Mouse (Mus musculus): ENCODE measurements at regions not wholly inside any gene's neighbourhood (a gene's known extent, or its start where the extent isn't known, plus 50 kb on each side); places are given as distances from the start of the nearest gene placed in this dataset.

DNA sequence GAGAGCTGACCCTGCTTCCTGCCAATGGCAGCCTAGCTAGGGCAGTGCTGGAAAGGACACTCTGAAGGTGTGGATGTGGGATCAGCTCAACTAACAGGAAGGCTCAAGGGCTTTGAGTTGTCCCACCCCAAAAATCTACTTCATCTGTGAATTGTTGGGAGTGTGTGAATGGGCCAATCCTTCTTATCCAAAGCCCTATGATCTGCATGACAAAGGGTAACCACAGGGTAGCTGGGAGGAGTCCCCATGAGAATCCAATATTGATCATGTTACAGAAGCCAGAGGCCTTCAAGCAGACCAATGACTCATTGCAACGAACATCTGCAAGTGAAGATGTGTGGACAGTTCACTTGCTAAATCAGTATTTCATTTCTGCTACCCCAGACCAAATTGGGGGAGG lies 51.1 kb upstream of the Adra1b start:
- Histone ChIP-seq H3K9ac (no peak overlapping the region), H3K4me3 (replicated peaks; ENCODE audit: low read length) (no peak overlapping the region), H3K9me3 (ENCODE audit: control insufficient read depth, low read length) (no peaks in the 10 kb centered on the region), H3K4me2 (replicated peaks) (no peak overlapping the region), H3K27me3 (ENCODE audit: control insufficient read depth, insufficient read depth, low read length) (no peaks in the 10 kb centered on the region), H3K27ac (no peak overlapping the region), H3K36me3 (replicated peaks; ENCODE audit: control insufficient read depth, insufficient read depth) (no peaks in the 10 kb centered on the region), H3K4me1 (replicated peaks; ENCODE audit: control insufficient read depth, insufficient read depth, low read length) (no peaks in the 10 kb centered on the region)
- ATAC-seq (ENCODE audit: low FRiP score) (no peak), DNase-seq (ENCODE audit: low spot score) (no peak)
- WGBS: 53% methylated on average over 1 of the region's 1 CpGs

DNA sequence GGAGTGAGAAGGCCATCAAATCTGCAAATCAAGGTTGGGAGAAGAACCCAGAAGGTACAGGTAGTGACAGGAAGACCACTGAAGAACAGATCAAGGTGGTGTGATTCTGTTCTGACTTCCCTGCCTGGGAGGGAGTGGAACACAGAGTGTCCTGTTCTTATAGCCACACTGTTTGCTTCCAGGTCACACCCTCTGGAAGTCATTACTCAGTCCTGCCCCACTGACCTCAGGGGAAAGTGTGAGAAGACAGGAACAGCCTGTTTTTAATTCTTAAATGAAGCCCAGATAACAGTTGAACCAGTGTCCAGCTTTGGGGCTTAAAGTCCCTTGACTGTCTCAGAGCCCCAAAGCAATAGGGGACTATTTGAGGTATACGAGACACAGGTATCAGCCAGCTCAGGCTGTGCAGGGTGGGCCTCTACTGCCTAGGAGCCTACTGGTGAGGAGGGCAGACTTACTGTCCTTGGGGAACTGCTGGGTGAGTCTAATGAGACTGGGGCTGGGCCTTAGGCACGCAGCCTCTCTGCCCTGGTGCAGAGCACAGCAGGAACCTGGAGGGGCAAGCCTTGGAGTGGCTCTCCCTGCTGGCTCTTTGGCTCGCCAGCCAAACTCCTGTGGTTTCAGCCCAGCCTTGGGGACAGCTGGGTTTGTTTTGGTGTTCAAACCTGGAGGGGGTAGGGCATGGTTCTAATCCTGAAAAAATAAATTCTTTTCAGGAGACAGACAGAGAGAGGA lies 57.4 kb upstream of the Adra1b start:
- no peaks in the 10 kb centered on the region for H3K27me3 ChIP-seq (ENCODE audit: control insufficient read depth, insufficient read depth, low read length)
- no peaks in the 10 kb centered on the region for H3K9me3 ChIP-seq (ENCODE audit: control insufficient read depth, low read length)
- ATAC-seq (ENCODE audit: low FRiP score) (no peak), DNase-seq (ENCODE audit: low spot score) (no peak)
- H3K9ac ChIP-seq: no peak overlapping the region
- no peak overlapping the region for H3K27ac ChIP-seq
- H3K4me1 ChIP-seq (replicated peaks; ENCODE audit: control insufficient read depth, insufficient read depth, low read length): no peaks in the 10 kb centered on the region
- H3K36me3 ChIP-seq (replicated peaks; ENCODE audit: control insufficient read depth, insufficient read depth): no peaks in the 10 kb centered on the region
- no peak overlapping the region for H3K4me3 ChIP-seq (replicated peaks; ENCODE audit: low read length)
- 51% methylated on average over 3 of the region's 3 CpGs for WGBS
- H3K4me2 ChIP-seq (replicated peaks): no peak overlapping the region

DNA sequence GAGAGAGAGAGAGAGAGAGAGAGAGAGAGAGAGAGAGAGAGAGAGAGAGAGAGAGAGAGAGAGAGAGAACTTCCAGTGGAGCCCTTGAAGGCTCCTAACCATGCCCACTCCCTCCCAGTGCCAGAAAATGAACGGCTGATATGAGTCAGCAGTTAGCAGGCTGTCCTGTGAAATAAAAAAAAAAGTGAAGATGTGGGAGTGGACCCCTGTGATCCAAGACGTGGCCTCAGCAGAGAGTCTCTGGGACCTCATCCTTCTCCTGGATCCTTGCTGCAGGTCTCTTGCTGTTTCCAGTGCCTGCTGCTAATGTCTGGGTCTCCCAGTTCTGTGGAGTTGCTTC lies 57.9 kb upstream of the Adra1b start:
- Histone ChIP-seq H3K9ac (no peak overlapping the region), H3K4me3 (replicated peaks; ENCODE audit: low read length) (no peak overlapping the region), H3K9me3 (ENCODE audit: control insufficient read depth, low read length) (no peaks in the 10 kb centered on the region), H3K4me1 (replicated peaks; ENCODE audit: control insufficient read depth, insufficient read depth, low read length) (no peaks in the 10 kb centered on the region), H3K27me3 (ENCODE audit: control insufficient read depth, insufficient read depth, low read length) (no peaks in the 10 kb centered on the region), H3K27ac (no peak overlapping the region), H3K36me3 (replicated peaks; ENCODE audit: control insufficient read depth, insufficient read depth) (no peaks in the 10 kb centered on the region), H3K4me2 (replicated peaks) (no peak overlapping the region)
- DNase-seq (ENCODE audit: low spot score): no peak
- no peak for ATAC-seq (ENCODE audit: low FRiP score)
- WGBS: 67% methylated on average over 2 of the region's 2 CpGs

DNA sequence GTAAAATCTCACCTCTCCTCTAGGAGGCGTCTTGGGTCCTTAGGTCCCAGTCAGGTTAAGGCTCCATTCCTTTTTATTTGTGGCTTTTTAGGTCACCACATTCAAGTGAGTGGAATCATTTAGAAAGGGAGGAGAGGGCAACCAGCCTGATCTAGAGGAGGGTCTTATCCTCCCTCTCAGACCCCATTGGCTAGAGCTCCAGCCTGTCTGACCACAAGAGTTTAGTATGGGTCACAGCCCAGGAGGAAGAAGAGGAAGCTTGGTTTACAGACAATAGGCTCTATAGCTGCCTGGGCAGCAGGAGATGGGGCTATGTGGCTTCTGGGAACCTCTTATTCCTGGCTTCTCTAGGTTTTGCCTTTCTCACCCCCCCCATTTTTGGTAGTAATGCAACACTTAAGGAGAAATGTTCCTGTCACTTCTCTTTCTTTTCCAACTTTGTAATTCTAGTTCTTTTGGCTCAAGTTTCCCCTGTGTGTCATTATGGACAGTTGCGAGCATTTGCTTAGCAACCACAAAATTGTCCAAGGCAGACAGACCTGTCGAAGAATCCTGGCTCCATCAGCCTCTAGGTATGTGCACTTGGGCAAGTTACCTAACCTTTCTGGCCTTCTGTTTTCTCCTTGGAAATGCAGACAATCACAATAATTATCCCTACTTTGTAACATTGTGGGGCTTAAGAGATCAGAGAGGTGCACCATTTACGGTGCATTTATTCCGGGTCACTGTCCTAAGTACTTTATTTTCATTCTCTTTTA lies 59.5 kb upstream of the Adra1b start:
- no peak overlapping the region for H3K9ac ChIP-seq
- no peaks in the 10 kb centered on the region for H3K27me3 ChIP-seq (ENCODE audit: control insufficient read depth, insufficient read depth, low read length)
- H3K27ac ChIP-seq: no peak overlapping the region
- 74% methylated on average over 5 of the region's 5 CpGs for WGBS
- DNase-seq (ENCODE audit: low spot score): no peak
- H3K9me3 ChIP-seq (ENCODE audit: control insufficient read depth, low read length): no peaks in the 10 kb centered on the region
- no peak overlapping the region for H3K4me2 ChIP-seq (replicated peaks)
- H3K36me3 ChIP-seq (replicated peaks; ENCODE audit: control insufficient read depth, insufficient read depth): no peaks in the 10 kb centered on the region
- no peaks in the 10 kb centered on the region for H3K4me1 ChIP-seq (replicated peaks; ENCODE audit: control insufficient read depth, insufficient read depth, low read length)
- no peak overlapping the region for H3K4me3 ChIP-seq (replicated peaks; ENCODE audit: low read length)
- ATAC-seq (ENCODE audit: low FRiP score): no peak

DNA sequence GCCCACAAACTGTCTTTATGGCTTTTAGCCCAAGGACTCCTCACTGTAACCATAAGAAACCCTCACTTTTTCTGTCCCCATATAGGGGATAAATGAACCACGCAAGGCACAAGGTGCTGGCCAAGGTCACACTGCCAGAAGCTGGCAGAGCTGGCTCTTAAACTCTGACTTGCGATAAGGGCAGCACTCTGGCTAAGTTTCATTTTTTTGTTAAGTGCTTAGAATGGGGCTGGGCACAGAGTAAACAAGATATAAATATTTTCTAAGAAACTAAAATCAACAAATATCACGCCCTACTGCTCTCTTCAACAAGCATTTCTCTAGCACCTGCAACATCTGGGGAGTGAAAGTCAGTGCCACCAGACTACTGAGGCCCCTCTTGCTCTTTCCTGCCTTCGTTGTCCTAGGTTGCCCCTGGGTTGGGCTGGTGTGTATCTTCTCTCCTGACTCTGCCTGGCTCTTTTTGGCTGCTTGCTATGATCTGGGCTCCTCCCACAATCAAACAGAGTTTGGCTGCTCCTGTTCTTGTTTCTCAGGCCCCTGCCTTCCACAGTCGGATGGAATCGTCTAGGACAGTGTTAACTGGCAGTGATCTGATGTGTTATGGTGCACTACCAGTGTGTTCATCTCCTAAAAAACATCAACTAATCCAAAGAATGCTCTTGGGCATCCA lies 60.5 kb upstream of the Adra1b start:
- Histone ChIP-seq H3K36me3 (replicated peaks; ENCODE audit: control insufficient read depth, insufficient read depth) (no peaks in the 10 kb centered on the region), H3K27me3 (ENCODE audit: control insufficient read depth, insufficient read depth, low read length) (no peaks in the 10 kb centered on the region), H3K9ac (no peak overlapping the region), H3K4me2 (replicated peaks) (no peak overlapping the region), H3K4me3 (replicated peaks; ENCODE audit: low read length) (no peak overlapping the region), H3K9me3 (ENCODE audit: control insufficient read depth, low read length) (no peaks in the 10 kb centered on the region), H3K27ac (no peak overlapping the region), H3K4me1 (replicated peaks; ENCODE audit: control insufficient read depth, insufficient read depth, low read length) (no peaks in the 10 kb centered on the region)
- ATAC-seq (ENCODE audit: low FRiP score) (no peak), DNase-seq (ENCODE audit: low spot score) (no peak)
- 87% methylated on average over 6 of the region's 6 CpGs for WGBS

DNA sequence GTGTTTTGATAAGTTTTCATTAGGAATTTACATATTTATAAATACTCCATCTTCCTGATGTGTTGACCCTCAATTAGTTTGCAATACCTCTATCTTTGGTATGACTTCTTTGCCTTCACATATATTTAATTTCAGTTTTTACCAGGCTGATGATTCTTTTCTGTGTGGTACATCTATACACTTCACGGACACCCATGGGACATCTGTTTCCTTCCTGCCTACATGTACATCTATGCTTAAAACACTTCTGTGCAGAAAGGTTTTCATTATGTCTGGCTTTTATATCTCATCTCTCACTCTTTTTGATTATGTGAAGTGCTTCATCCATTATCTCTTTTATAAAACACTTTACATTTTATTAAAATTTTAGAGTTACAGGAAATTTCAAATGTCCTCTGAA lies 66.8 kb upstream of the Adra1b start:
- Histone ChIP-seq H3K27ac (no peak overlapping the region), H3K9me3 (ENCODE audit: control insufficient read depth, low read length) (no peaks in the 10 kb centered on the region), H3K4me2 (replicated peaks) (no peak overlapping the region), H3K4me3 (replicated peaks; ENCODE audit: low read length) (no peak overlapping the region), H3K27me3 (ENCODE audit: control insufficient read depth, insufficient read depth, low read length) (no peaks in the 10 kb centered on the region), H3K9ac (no peak overlapping the region), H3K4me1 (replicated peaks; ENCODE audit: control insufficient read depth, insufficient read depth, low read length) (no peaks in the 10 kb centered on the region), H3K36me3 (replicated peaks; ENCODE audit: control insufficient read depth, insufficient read depth) (no peaks in the 10 kb centered on the region)
- ATAC-seq (ENCODE audit: low FRiP score) (no peak), DNase-seq (ENCODE audit: low spot score) (no peak)
- 92% methylated on average over 1 of the region's 1 CpGs for WGBS

DNA sequence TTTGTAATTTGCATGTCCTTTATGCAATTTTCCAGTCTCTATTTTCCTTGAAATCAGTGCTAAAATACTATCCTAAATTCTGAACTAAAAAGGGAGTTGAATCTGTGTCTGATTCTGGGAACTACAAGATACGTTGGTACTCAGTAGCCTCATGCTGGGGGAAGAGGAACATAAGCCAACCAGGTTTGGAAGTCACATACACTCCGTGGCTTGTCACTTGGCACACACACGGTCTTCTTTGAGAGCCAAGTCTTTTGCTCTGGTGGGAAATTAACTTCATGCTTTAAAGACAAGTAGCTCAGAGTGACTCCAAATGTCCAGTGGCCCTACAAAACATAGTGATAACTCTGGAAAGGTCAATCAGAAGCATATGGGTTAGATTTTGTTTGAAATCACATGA lies 70.9 kb upstream of the Adra1b start:
- 78% methylated on average over 3 of the region's 3 CpGs for WGBS

DNA sequence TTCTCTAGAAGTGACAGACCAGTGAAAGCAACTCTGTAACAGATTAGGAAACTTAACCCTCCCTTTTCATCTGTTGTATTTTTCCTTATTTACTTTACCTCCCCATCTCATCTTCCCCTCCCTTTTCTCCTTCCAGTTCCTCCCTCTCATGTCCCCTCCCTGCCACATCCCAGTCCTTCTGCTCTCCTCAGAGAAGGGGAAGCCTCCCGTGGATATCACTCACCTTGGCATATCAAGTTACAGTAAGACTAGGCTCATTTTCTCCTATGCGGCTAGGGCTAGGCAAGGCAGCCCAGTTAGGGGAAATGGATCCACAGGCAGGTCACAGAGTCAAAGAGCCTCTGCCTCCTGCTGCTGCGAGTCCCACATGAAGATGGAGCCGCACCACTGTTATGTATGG lies 75.0 kb upstream of the Adra1b start:
- no peak overlapping the region for H3K4me3 ChIP-seq (replicated peaks; ENCODE audit: low read length)
- no peaks in the 10 kb centered on the region for H3K9me3 ChIP-seq (ENCODE audit: control insufficient read depth, low read length)
- no peak overlapping the region for H3K9ac ChIP-seq
- WGBS: 61% methylated on average over 4 of the region's 4 CpGs
- H3K27me3 ChIP-seq (ENCODE audit: control insufficient read depth, insufficient read depth, low read length): no peaks in the 10 kb centered on the region
- no peaks in the 10 kb centered on the region for H3K4me1 ChIP-seq (replicated peaks; ENCODE audit: control insufficient read depth, insufficient read depth, low read length)
- H3K36me3 ChIP-seq (replicated peaks; ENCODE audit: control insufficient read depth, insufficient read depth): no peaks in the 10 kb centered on the region
- no peak overlapping the region for H3K4me2 ChIP-seq (replicated peaks)
- no peak for DNase-seq (ENCODE audit: low spot score)
- no peak overlapping the region for H3K27ac ChIP-seq
- ATAC-seq (ENCODE audit: low FRiP score): no peak

More for the DNA sequence above, 70.9 kb upstream of the Adra1b start:
- H3K4me2 ChIP-seq (replicated peaks): no peak overlapping the region
- H3K27me3 ChIP-seq (ENCODE audit: control insufficient read depth, insufficient read depth, low read length): no peaks in the 10 kb centered on the region
- H3K4me1 ChIP-seq (replicated peaks; ENCODE audit: control insufficient read depth, insufficient read depth, low read length): no peaks in the 10 kb centered on the region
- H3K27ac ChIP-seq: no peak overlapping the region
- DNase-seq (ENCODE audit: low spot score): no peak
- no peaks in the 10 kb centered on the region for H3K36me3 ChIP-seq (replicated peaks; ENCODE audit: control insufficient read depth, insufficient read depth)
- H3K9me3 ChIP-seq (ENCODE audit: control insufficient read depth, low read length): no peaks in the 10 kb centered on the region
- no peak for ATAC-seq (ENCODE audit: low FRiP score)
- H3K9ac ChIP-seq: no peak overlapping the region
- H3K4me3 ChIP-seq (replicated peaks; ENCODE audit: low read length): no peak overlapping the region

DNA sequence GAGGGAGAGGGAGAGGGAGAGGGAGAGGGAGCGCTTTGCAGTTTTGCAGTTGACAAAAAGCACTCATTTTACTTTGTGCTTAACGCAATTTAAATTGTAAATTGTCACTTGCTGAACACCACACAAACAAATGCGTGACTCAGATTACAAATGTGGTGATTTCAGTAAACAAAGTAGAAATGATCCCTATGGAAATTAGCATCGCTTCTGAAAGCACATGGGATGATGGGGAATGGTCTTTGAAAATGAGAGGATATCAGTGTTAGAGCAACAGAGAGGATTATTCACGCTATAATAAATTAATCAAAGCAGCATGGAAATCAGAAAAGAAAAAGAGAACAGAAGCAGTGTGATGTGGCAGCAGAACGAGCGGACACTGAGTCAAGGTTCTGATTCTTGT lies 78.4 kb upstream of the Adra1b start:
- Histone ChIP-seq H3K9me3 (ENCODE audit: control insufficient read depth, low read length) (no peaks in the 10 kb centered on the region), H3K4me2 (replicated peaks) (no peak overlapping the region), H3K4me3 (replicated peaks; ENCODE audit: low read length) (no peak overlapping the region), H3K36me3 (replicated peaks; ENCODE audit: control insufficient read depth, insufficient read depth) (no peaks in the 10 kb centered on the region), H3K27ac (no peak overlapping the region), H3K4me1 (replicated peaks; ENCODE audit: control insufficient read depth, insufficient read depth, low read length) (no peaks in the 10 kb centered on the region), H3K9ac (no peak overlapping the region), H3K27me3 (ENCODE audit: control insufficient read depth, insufficient read depth, low read length) (no peaks in the 10 kb centered on the region)
- 61% methylated on average over 7 of the region's 7 CpGs for WGBS
- DNase-seq (ENCODE audit: low spot score): no peak
- no peak for ATAC-seq (ENCODE audit: low FRiP score)
